Mouse (Mus musculus) adrenal gland, postnatal 14 days (tissue): ENCODE data around the gene Trim39. TPM values are rescaled to one million over a fixed set of nuclear protein-coding genes. Genes with fewer than 3 reads are reported as not detected.
A peak's percentile ranks its signal among the peaks of the same experiment; 100 is the strongest.
"Not testable (repeated sequence)": the region's sequence is repeated elsewhere in the genome, so short reads cannot be mapped to it uniquely, and the experiment has no call there.

ENCODE experiments used
- DNase-seq: peaks from one replicate; pipeline ENCODE4 v3.0.0; 2021; ENCODE audit warnings: mixed read lengths
- total RNA-seq: library from RNA; stranded (reverse); gene quantifications from 2 replicates; pipeline ENCODE4 v1.2.3, GENCODE M21; 2021

Gene Trim39
- total RNA-seq, 1 experiment from 2014 or later, result 15.6 TPM

- DNase-seq, result no peak
Measured at GRCm38 (mm10) chr17:36248886-36249285, 23.2 kb downstream of the Trim39 start.

- no peak for DNase-seq
Measured at GRCm38 (mm10) chr17:36245741-36246140, 26.3 kb downstream of the Trim39 start.

- DNase-seq, result no peak
Measured at GRCm38 (mm10) chr17:36244031-36244430, 28.0 kb downstream of the Trim39 start.

- DNase-seq, result no peak
Measured at GRCm38 (mm10) chr17:36240637-36241213, 31.3 kb downstream of the Trim39 start.

- DNase-seq, result no peak
Measured at GRCm38 (mm10) chr17:36237321-36237921, 34.6 kb downstream of the Trim39 start.

- not testable (repeated sequence) for DNase-seq
Measured at GRCm38 (mm10) chr17:36235300-36235699, 36.7 kb downstream of the Trim39 start.

GRCm38 (mm10) chr17:36233572-36233971, 38.5 kb downstream of the Trim39 start:
- DNase-seq, result no peak

GRCm38 (mm10) chr17:36231318-36231717, 40.7 kb downstream of the Trim39 start:
- DNase-seq, result peak; percentile 87

- peak; percentile 10 for DNase-seq
Measured at GRCm38 (mm10) chr17:36229046-36229445, 43.0 kb downstream of the Trim39 start.

GRCm38 (mm10) chr17:36226921-36227320, 45.1 kb downstream of the Trim39 start:
- peak; percentile 45 for DNase-seq

- DNase-seq, result no peak
Measured at GRCm38 (mm10) chr17:36225231-36225824, 46.7 kb downstream of the Trim39 start.

- DNase-seq, result no peak
Measured at GRCm38 (mm10) chr17:36224451-36224850, 47.6 kb downstream of the Trim39 start.

GRCm38 (mm10) chr17:36218594-36219155, 53.4 kb downstream of the Trim39 start:
- DNase-seq, result no peak

GRCm38 (mm10) chr17:36215586-36215985, 56.5 kb downstream of the Trim39 start:
- DNase-seq, result no peak

Other genes with a start within 250 kb of the Trim39 start
- gene H2-T23, start 239.4 kb downstream of the Trim39 start, total RNA-seq, result 44.2 and 52.7 TPM in 2 replicates
- 23.3 and 27.6 TPM in 2 replicates for gene H2-T22, start 229.5 kb downstream of the Trim39 start, total RNA-seq
- gene Gm6034, start 229.3 kb downstream of the Trim39 start, total RNA-seq, result not detected in 2 replicates
- gene Gm11127, start 213.9 kb downstream of the Trim39 start, total RNA-seq, result 2.2 and 3.0 TPM in 2 replicates
- gene Gm19684, start 150.6 kb downstream of the Trim39 start, total RNA-seq, result 0.26 and 0.34 TPM in 2 replicates
- not detected in 2 replicates for gene Gm7030, start 142.8 kb downstream of the Trim39 start, total RNA-seq
- not detected in 2 replicates for gene Gm8909, start 103.7 kb downstream of the Trim39 start, total RNA-seq
- gene H2-T3, start 82.0 kb downstream of the Trim39 start, total RNA-seq, result 0.44 TPM in 1 of 2 replicates, not detected in the other
- gene Rpp21, start 14.2 kb downstream of the Trim39 start, total RNA-seq, result 44.2 and 47.9 TPM in 2 replicates
- not detected in 2 replicates for gene H2-M10.2, start 14.2 kb upstream of the Trim39 start, total RNA-seq
- not detected in 2 replicates for gene H2-M10.1, start 53.9 kb upstream of the Trim39 start, total RNA-seq
- not detected in 2 replicates for gene H2-M10.3, start 96.2 kb upstream of the Trim39 start, total RNA-seq
- not detected in 2 replicates for gene H2-M10.4, start 190.1 kb upstream of the Trim39 start, total RNA-seq